Mouse (Mus musculus) cerebellum, adult 2 months (tissue): ENCODE measurements around the gene Lsp1.

ENCODE experiments used
- CTCF ChIP-seq: fragments of 200-500 bp; IDR thresholded peaks from 2 replicates; pipeline ENCODE4 v1.5.1; 2011; ENCODE audit warnings: low read depth, mild to moderate bottlenecking, control low read depth, low read length, moderate library complexity, borderline replicate concordance; ENCODE audit not compliant: insufficient read depth
- POLR2A ChIP-seq: fragments of 200-500 bp; IDR thresholded peaks from 2 replicates; pipeline ENCODE4 v1.6.1; 2011; ENCODE audit warnings: low read length, control low read depth, borderline replicate concordance; ENCODE audit not compliant: insufficient read depth

DNA sequence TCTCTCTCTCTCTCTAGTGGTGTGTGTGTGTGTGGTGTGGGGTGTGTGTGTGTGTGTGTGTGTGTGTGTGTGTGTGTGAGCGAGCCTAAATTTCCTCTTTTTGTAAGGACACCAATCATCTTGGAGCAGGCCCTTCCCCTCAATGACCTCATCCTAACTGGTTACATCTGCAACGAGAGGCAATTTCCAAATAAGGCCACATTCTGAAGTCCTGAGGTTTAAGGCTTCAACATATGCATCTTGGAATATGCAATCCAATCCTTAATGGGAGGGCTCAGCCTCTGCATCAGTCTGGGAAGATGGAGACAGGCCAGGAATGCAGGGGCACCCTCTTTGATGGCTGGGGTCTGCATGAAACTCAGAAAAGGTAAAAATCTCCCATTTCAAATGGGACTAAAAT is 2.6 kb upstream of the Lsp1 start:
- TF ChIP-seq CTCF = no peak
- TF ChIP-seq POLR2A = no peak
